Mouse (Mus musculus) small intestine, adult 2 months (tissue): ENCODE data around the gene Zbtb21. TPM values are rescaled to one million over a fixed set of nuclear protein-coding genes. Genes with fewer than 3 reads are reported as not detected.
A peak's percentile ranks its signal among the peaks of the same experiment; 100 is the strongest.

Experiments
- H3K27ac ChIP-seq: fragments of 200-500 bp; 2 replicates; pipeline ENCODE4 v1.5.1; 2012; ENCODE audit warnings: low read depth, low read length, control low read depth, inconsistent platforms; ENCODE audit not compliant: insufficient read depth
- H3K27me3 ChIP-seq: fragments of 200-500 bp; 2 replicates; pipeline ENCODE4 v1.6.1; 2012; ENCODE audit warnings: mild to moderate bottlenecking, moderate library complexity, low read length, inconsistent platforms; ENCODE audit not compliant: control insufficient read depth, insufficient read depth
- H3K36me3 ChIP-seq: fragments of 200-500 bp; 2 replicates; pipeline ENCODE4 v1.6.1; 2012; ENCODE audit warnings: mild to moderate bottlenecking, low read length, control low read depth, inconsistent platforms; ENCODE audit not compliant: control insufficient read depth, insufficient read depth
- H3K4me1 ChIP-seq: fragments of 200-500 bp; 2 replicates; pipeline ENCODE4 v1.6.1; 2012; ENCODE audit warnings: low read length, inconsistent platforms, mixed read lengths; ENCODE audit not compliant: control insufficient read depth, insufficient read depth, insufficient read length
- H3K4me3 ChIP-seq: fragments of 200-500 bp; 2 replicates; pipeline ENCODE4 v1.5.1; 2012; ENCODE audit warnings: low read depth, mild to moderate bottlenecking, control low read depth, inconsistent platforms, low read length, moderate library complexity
- CTCF ChIP-seq: fragments of 200-500 bp; IDR thresholded peaks from 2 replicates; pipeline ENCODE4 v1.5.1; 2012; ENCODE audit warnings: low read depth, mild to moderate bottlenecking, control low read depth, inconsistent platforms, low read length, moderate library complexity, mixed read lengths; ENCODE audit not compliant: insufficient replicate concordance, insufficient read length; ENCODE audit errors: extremely low read depth
- POLR2A ChIP-seq: fragments of 200-500 bp; IDR thresholded peaks from 2 replicates; pipeline ENCODE4 v1.6.1; 2012; ENCODE audit warnings: low read depth, mild to moderate bottlenecking, control low read depth, inconsistent platforms, low read length, moderate library complexity
- WGBS: fragments of 180-500 bp; shearing (Covaris S2); methylation state at CpG from one replicate; pipeline ENCODE4 v1.1.7; 2018; 5-methylcytosine and 5-hydroxymethylcytosine counted together
- polyA plus RNA-seq: library from polyadenylated mRNA; depleted of rRNA; stranded (reverse); fragments of >200 nt; gene quantifications from 2 replicates; pipeline ENCODE4 v1.2.3, GENCODE M21; 2012

Zbtb21 gene
- polyA plus RNA-seq, 1 experiment = 10.0 TPM

DNA sequence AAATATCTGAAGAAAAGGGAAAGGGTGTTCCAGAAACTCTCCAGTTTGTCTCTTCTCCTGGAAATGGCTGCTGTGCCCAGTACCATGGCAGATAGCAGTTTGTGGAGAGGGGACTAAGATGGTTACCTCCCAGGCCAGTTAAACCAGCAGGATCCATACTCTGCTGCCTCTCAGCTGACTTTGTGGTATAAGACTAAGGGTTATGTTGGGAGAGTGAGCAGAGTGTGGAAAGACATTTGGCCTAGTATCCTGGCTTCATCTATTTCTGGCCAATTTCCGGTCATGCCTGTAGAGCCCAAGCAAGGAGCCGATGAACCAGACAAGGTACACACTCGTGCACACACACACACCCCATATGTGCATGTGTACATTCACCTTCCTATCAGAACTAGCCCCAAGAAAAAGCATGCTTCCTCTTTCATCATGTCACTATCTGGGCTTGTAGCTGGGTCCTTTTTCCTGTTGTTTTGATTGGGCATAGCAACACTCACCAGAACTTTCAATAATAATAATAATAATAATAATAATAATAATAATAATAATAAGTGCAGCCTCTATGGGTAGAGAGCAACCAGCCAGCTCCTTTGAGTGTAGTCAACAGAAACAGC, 35.0 kb downstream of the Zbtb21 start:
- no peak overlapping the region for H3K27ac ChIP-seq
- H3K27me3 ChIP-seq = no peaks in the 10 kb centered on the region
- H3K36me3 ChIP-seq = no peaks in the 10 kb centered on the region
- no peak overlapping the region for H3K4me3 ChIP-seq
- 77% methylated on average over 3 of the region's 3 CpGs for WGBS
- peaks cover 4% of the 10 kb centered on the region; the same call in 1 of the 2 replicates for H3K4me1 ChIP-seq
- no peak for TF ChIP-seq CTCF
- no peak for TF ChIP-seq POLR2A

GRCm38 (mm10) chr16:97926381-97926780, 36.0 kb downstream of the Zbtb21 start:
- peaks cover 4% of the 10 kb centered on the region; the same call in 1 of the 2 replicates for H3K4me1 ChIP-seq
- no peaks in the 10 kb centered on the region for H3K36me3 ChIP-seq
- H3K27ac ChIP-seq = no peak overlapping the region
- 88% methylated on average over 9 of the region's 9 CpGs for WGBS
- H3K4me3 ChIP-seq = no peak overlapping the region
- H3K27me3 ChIP-seq = no peaks in the 10 kb centered on the region
- TF ChIP-seq POLR2A = no peak
- TF ChIP-seq CTCF = no peak

DNA sequence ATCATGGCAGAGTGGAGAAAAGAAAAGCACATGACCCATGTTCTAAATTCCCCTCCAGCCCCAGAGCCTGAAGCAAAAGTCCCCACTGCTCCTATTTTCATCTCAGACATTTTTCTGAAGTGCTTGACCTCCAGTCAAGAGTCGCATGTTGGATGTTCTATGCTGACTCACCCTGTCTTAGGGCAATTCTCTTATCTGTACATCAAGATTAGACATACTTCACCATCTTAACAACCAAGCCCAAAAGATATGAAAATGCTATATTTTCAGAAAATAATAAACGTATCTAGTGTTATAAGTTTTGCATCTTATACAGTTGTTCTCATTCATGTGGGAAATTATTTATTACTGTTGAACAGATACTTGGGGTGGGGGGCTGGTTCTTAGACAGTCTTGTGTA, 36.7 kb downstream of the Zbtb21 start:
- WGBS = 49% methylated on average over 2 of the region's 2 CpGs
- Histone ChIP-seq H3K4me3 (no peak overlapping the region), H3K27ac (no peak overlapping the region), H3K27me3 (no peaks in the 10 kb centered on the region), H3K36me3 (no peaks in the 10 kb centered on the region), H3K4me1 (peaks cover 4% of the 10 kb centered on the region; the same call in 1 of the 2 replicates)
- TF ChIP-seq CTCF (no peak), POLR2A (no peak)

GRCm38 (mm10) chr16:97923700-97924099, 38.7 kb downstream of the Zbtb21 start:
- Histone ChIP-seq H3K4me3 (no peak overlapping the region), H3K4me1 (peaks cover 7% of the 10 kb centered on the region; the same call in 1 of the 2 replicates), H3K27me3 (no peaks in the 10 kb centered on the region), H3K27ac (no peak overlapping the region), H3K36me3 (no peaks in the 10 kb centered on the region)
- 54% methylated on average over 1 of the region's 1 CpGs for WGBS
- TF ChIP-seq POLR2A = no peak
- TF ChIP-seq CTCF = no peak

- Histone ChIP-seq H3K4me1 (peaks cover 7% of the 10 kb centered on the region; the same call in 1 of the 2 replicates), H3K27ac (no peak overlapping the region), H3K4me3 (peak overlapping the region; percentile 81), H3K36me3 (no peaks in the 10 kb centered on the region), H3K27me3 (no peaks in the 10 kb centered on the region)
- no peak for TF ChIP-seq CTCF
- no peak for TF ChIP-seq POLR2A
- 2% methylated on average over 9 of the region's 9 CpGs for WGBS
These were observed 39.7 kb downstream of the Zbtb21 start for GRCm38 (mm10) chr16:97922779-97923126.

DNA sequence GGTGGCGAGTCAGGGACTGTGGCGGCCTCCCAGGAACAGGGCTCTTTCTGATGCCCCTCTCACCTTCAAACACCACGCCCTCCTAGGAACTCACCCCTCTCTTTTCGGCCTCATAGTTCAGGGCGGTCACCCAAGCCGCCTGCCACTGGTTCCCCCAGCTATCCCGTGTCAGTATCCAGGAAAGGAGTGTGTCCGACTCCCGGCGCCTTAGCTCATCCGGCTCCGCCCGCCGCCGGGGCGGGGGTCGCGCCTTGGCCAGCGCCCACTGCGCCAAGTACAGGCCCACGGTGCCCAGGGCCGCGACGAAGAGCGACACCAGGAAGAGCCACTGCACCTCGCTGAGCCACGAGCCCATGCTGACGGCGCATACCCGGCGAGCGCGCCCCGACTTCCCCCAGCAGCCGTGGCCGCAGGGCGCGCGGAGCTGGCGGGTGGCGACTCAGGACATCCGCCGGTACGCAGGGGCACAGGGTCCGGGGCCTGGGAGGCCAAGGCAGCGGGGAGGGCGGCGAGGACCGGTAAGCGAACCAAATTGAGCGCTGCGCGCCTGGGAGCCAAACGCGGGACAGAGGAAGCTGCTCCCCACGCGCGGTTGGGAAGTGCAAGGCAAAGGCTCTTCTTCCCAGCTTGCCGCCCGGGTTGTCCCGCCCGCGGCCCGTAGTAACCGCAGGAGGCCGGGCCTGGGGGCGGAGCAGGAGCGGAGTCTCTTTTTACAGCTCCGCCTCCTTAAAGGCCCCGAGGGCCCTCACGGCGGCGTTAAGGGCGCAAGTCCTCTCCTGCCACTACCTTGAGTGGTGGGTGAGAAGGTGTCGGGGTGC, 40.3 kb downstream of the Zbtb21 start:
- H3K27me3 ChIP-seq = no peaks in the 10 kb centered on the region
- H3K27ac ChIP-seq = no peak overlapping the region
- peak overlapping the region; percentile 81 for H3K4me3 ChIP-seq
- 1% methylated on average over 75 of the region's 75 CpGs for WGBS
- no peaks in the 10 kb centered on the region for H3K36me3 ChIP-seq
- TF ChIP-seq POLR2A = peak; percentile 81
- TF ChIP-seq CTCF = no peak
- H3K4me1 ChIP-seq = peaks cover 7% of the 10 kb centered on the region; the same call in 1 of the 2 replicates

GRCm38 (mm10) chr16:97920621-97921020, 41.8 kb downstream of the Zbtb21 start:
- Histone ChIP-seq H3K4me3 (no peak overlapping the region), H3K4me1 (peaks cover 7% of the 10 kb centered on the region; the same call in 1 of the 2 replicates), H3K36me3 (no peaks in the 10 kb centered on the region), H3K27ac (no peak overlapping the region), H3K27me3 (no peaks in the 10 kb centered on the region)
- WGBS = 95% methylated on average over 1 of the region's 1 CpGs
- TF ChIP-seq POLR2A = no peak
- TF ChIP-seq CTCF = no peak
